Mouse (Mus musculus) lung, adult 2 months (tissue): Measurements from ENCODE around the gene Nlrc3. TPM values are rescaled to one million over a fixed set of nuclear protein-coding genes. Genes with fewer than 3 reads are reported as not detected.
A peak's percentile ranks its signal among the peaks of the same experiment; 100 is the strongest.

Experiments
- DNase-seq: peaks from one replicate; pipeline ENCODE4 v3.0.0; 2022
- H3K4me1 ChIP-seq: fragments of 200-500 bp; 2 replicates; pipeline ENCODE4 v1.6.1; 2011; ENCODE audit warnings: low read length; ENCODE audit not compliant: control insufficient read depth, insufficient read depth
- H3K4me3 ChIP-seq: fragments of 200-500 bp; replicated peaks from 2 replicates; pipeline ENCODE3; 2011; ENCODE audit warnings: low read depth, mild to moderate bottlenecking, control low read depth, low read length; ENCODE audit errors: extremely low read depth
- CTCF ChIP-seq: fragments of 200-500 bp; IDR thresholded peaks from 2 replicates; pipeline ENCODE4 v1.5.1; 2011; ENCODE audit warnings: mild to moderate bottlenecking, low read length, control low read depth; ENCODE audit not compliant: insufficient read depth
- POLR2A ChIP-seq: fragments of 200-500 bp; IDR thresholded peaks from 2 replicates; pipeline ENCODE4 v1.6.1; 2011; ENCODE audit warnings: low read depth, mild to moderate bottlenecking, control low read depth, low read length, borderline replicate concordance; ENCODE audit errors: extremely low read depth
- WGBS: fragments of 180-500 bp; shearing (Covaris S2); methylation state at CpG from one replicate; pipeline ENCODE4 v1.1.7; 2018; 5-methylcytosine and 5-hydroxymethylcytosine counted together
- polyA plus RNA-seq: library from polyadenylated mRNA; depleted of rRNA; stranded (reverse); fragments of >200 nt; gene quantifications from 2 replicates; pipeline ENCODE4 v1.2.3, GENCODE M21; 2012; rRNA removed

The Nlrc3 gene
- polyA plus RNA-seq, 1 experiment = 5.9 TPM

DNA sequence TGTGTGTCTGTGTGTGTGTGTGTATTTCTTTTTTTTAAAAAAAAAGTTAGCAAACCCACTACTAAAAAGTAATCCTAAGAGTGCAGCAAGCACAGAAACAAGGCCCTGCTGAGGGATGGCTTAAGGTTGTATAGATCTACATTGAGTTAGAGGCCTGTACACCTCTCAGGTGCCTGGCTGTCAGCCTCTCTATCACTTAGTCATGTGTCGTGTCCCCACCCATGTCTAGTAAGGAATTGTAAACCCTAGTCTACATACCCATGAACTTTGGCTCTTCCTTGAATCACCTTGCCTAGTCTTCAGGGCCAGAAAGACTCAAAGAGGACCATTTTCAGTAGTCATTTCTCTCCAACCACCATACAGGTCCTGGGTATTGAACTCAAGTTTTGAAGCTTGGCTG lies 79.9 kb downstream of the Nlrc3 start:
- 100% methylated on average over 1 of the region's 1 CpGs for WGBS

DNA sequence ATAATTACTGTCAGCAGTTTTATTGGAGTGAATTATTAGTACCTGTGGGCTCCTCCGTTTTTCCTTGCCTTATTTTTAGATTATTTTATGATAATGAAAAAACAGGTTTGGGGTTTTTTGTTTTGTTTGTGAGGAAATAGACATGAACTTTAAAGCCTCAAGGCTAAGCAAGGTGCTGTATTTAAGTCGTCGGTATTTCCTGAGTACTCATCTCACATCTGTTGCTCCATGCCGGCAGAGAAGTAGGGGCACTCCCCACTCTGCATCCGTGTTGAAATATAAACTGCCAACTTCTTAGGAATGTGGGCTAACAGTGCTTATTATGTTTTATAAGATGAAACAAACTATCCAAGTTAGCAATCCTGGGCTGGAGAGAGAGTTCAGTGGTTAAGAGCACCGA lies 80.4 kb downstream of the Nlrc3 start:
- no peak overlapping the region for H3K4me3 ChIP-seq
- no peak for DNase-seq
- WGBS = 43% methylated on average over 6 of the region's 6 CpGs
- H3K4me1 ChIP-seq = peaks cover 2% of the 10 kb centered on the region; the same call in 1 of the 2 replicates
- TF ChIP-seq CTCF (no peak), POLR2A (no peak)

More for the DNA sequence above, 79.9 kb downstream of the Nlrc3 start:
- no peak for DNase-seq
- no peak overlapping the region for H3K4me3 ChIP-seq
- TF ChIP-seq CTCF (no peak), POLR2A (no peak)
- H3K4me1 ChIP-seq = peaks cover 2% of the 10 kb centered on the region; the same call in 1 of the 2 replicates

DNA sequence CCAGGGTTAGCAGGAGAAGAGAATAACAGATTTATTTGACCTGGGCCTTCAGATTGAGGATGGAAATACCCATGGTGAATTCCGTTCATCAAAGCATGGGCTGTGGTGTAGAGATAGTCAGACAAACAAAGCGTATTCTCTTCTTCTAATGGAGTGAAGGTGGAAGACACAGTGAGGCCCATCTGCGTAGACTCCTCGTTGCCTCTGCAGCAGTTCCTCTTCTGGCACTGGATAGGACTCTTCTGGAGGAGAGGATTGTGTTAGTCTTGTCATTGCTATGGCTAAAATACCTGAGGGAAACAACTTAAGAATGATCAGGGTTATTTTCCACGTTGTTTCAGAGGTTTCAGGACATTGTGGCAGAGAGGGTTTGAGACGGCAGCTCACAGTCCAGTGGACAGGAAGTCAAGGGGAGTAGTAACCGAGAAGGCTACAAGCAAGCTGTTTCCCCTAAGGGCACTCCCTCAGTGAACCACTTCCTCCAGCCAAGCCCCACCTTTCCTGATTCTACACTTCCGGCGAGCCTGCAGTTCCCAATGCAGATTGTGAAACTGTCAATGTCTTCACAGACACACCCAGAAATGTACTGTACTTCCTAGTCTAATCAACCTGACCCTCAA lies 81.1 kb downstream of the Nlrc3 start:
- peak overlapping the region; percentile 0 for H3K4me3 ChIP-seq
- peak; percentile 28 for DNase-seq

More for the DNA sequence above, 81.1 kb downstream of the Nlrc3 start:
- TF ChIP-seq CTCF = no peak
- peak; percentile 43; the same call in 1 of the 2 replicates for TF ChIP-seq POLR2A
- 34% methylated on average over 9 of the region's 9 CpGs for WGBS
- H3K4me1 ChIP-seq = peaks cover 2% of the 10 kb centered on the region; the same call in 1 of the 2 replicates

Other genes starting within 250 kb of the Nlrc3 start
- 7.7 and 8.0 TPM in 2 replicates for gene Zfp263, start 232.5 kb downstream of the Nlrc3 start, polyA plus RNA-seq
- gene Olfr15, start 145.8 kb downstream of the Nlrc3 start, polyA plus RNA-seq = not detected in 2 replicates
- gene Zfp174, start 129.4 kb downstream of the Nlrc3 start, polyA plus RNA-seq = 0.96 and 1.1 TPM in 2 replicates
- gene Naa60, start 104.3 kb downstream of the Nlrc3 start, polyA plus RNA-seq = 59.4 and 65.8 TPM in 2 replicates
- 3.4 and 3.5 TPM in 2 replicates for gene Zfp597, start 92.1 kb downstream of the Nlrc3 start, polyA plus RNA-seq
- 0.12 and 0.14 TPM in 2 replicates for gene Gm20695, start 92.0 kb downstream of the Nlrc3 start, polyA plus RNA-seq
- gene 1700037C18Rik, start 67.9 kb downstream of the Nlrc3 start, polyA plus RNA-seq = 14.9 TPM in 2 replicates
- 5.7 and 6.3 TPM in 2 replicates for gene Cluap1, start 67.8 kb downstream of the Nlrc3 start, polyA plus RNA-seq
- 16.3 and 17.2 TPM in 2 replicates for gene Slx4, start 27.1 kb upstream of the Nlrc3 start, polyA plus RNA-seq
- gene Dnase1, start 60.3 kb upstream of the Nlrc3 start, polyA plus RNA-seq = 0.11 and 0.18 TPM in 2 replicates
- gene Trap1, start 101.2 kb upstream of the Nlrc3 start, polyA plus RNA-seq = 47.8 and 54.6 TPM in 2 replicates
- 31.8 and 43.4 TPM in 2 replicates for gene Crebbp, start 237.4 kb upstream of the Nlrc3 start, polyA plus RNA-seq